Mouse (Mus musculus) MEL-GATA-1-ER (cell line): ENCODE data around the gene Kctd19.

Source experiments
- DNase-seq: peaks from one replicate; pipeline ENCODE4 v3.0.0-alpha.2; 2012; ENCODE audit warnings: low read depth; ENCODE audit errors: extremely low read depth

The Kctd19 gene

GRCm38 (mm10) chr8:105338992-105339391 is 74.3 kb downstream of the Kctd19 start:
- peak; percentile 80 for DNase-seq

GRCm38 (mm10) chr8:105336373-105337130 is 76.8 kb downstream of the Kctd19 start:
- no peak for DNase-seq
